Mouse (Mus musculus): Measurements from ENCODE around the gene Ceacam16.

Gene Ceacam16

DNA sequence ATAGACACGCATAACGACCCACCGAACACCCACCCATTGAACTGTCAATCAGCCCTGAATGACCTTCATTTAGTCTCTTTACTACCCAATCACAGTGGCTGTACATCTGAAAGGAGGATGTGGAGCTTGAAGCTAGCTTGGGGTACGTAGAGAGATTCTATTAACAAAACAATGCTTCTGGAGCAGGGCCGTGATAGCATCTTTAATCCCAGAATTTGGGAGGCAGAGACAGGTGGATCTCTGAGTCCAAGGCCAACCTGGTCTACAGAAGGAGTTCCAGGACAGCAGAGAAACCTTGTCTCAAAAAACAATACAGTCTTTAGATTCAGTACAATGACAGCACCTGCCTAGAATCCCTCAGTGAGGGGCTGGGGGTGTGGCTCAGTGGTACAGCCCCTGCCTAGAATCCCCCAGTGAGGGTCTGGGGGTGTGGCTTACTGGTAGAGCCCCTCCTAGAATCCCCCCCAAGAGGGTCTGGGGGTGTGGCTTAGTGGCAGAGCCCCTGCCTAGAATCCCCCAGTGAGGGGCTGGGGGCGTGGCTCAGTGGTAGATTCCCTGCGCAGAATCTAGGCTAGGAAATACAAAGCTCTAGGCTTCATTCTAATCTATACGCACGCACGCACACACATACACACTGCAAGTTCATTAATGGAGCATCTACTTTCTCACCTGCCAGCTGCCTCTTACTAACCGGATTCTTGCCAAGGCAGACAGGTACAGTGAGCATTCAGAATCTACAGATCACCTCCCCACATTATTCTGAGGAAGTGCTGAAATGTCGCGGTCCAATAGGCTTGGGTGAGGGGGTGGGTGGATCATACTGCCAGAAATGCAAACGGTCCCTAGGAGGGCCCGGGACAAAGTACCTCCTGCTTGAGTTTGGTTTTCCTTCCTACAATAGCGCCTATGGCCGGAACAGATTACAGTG lies 45.5 kb downstream of the Ceacam16 start:
- DNase-seq, result no peak

DNA sequence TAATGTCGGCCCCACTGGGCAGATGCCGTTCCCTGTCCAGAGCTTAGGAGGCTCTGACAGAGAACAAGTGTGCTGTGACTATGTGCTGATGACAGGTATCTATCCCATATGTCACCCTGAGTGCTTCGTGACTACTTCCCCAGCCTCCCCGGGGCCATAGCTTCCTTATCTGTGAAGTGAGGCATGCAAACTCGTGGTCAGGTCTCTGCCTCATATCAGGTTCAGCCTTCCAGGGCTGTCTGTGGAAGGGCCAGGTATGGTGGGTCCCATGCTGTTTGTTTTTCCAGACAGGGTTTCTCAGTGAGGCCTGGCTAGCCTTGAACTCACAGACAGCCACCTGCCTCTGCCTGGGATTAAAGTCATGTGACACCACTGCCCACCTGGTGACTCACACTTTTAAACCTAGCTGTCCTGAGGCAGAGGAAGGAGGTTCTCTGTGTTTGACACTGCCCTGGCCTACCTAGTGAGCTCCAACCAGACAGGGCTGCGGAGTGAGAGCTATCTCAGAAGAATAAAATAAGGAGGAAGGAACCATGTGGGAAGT lies 47.4 kb downstream of the Ceacam16 start:
- DNase-seq, result no peak

GRCm38 (mm10) chr7:19813161-19813560 lies 47.9 kb downstream of the Ceacam16 start:
- DNase-seq, result no peak

- DNase-seq, result peak; percentile 18 to 62
These were observed 50.0 kb downstream of the Ceacam16 start for GRCm38 (mm10) chr7:19811114-19811513.

- peak in 1 of 2 experiments; percentile 20 for DNase-seq
These were observed 51.7 kb downstream of the Ceacam16 start for GRCm38 (mm10) chr7:19809369-19809768.

DNA sequence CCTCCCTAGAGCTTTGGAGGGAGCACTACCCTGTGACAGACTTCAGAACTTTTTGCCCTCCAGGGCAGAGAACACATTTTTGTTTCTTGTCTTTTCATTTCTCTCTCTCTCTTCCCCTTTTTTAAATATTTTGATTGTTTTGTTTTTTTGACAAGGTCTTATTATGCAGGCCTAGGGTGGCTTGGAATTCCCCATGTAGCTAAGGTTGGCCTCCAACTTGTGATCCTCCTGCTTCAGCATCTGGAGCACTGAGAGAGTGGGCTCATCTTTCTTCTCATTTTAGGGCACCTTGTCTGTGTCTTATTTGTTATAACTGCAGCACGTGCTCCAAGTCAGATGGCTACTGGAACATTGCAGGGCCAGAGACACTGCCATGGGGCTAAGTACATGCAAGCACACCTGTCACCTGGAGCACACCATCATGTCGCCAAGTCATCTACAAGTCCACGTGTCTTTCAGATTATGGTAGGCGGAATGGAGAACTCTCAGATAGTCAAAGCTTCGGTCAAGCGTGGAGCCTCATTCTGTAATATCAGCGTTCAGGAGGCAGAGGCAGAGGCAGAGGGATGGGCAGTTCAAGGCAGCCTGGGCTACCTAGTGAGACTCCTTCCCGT lies 54.6 kb downstream of the Ceacam16 start:
- no peak for DNase-seq

- DNase-seq, result peak; percentile 57 to 80
These were observed 58.1 kb downstream of the Ceacam16 start for GRCm38 (mm10) chr7:19802995-19803394.

All from cerebellum, postnatal 25 days (tissue).